Mouse (Mus musculus) megakaryocyte, embryonic 14.5 days (primary cell): ENCODE results near the gene Tnnt1.

Source experiments
- FLI1 ChIP-seq: IDR thresholded peaks from 2 replicates; pipeline ENCODE4 v1.6.1; 2012; ENCODE audit warnings: low read length, inconsistent platforms, mixed read lengths
- GATA1 ChIP-seq: IDR thresholded peaks from 3 replicates; pipeline ENCODE4 v1.6.1; 2012; ENCODE audit warnings: mixed read lengths, low read length, inconsistent platforms, borderline replicate concordance

DNA sequence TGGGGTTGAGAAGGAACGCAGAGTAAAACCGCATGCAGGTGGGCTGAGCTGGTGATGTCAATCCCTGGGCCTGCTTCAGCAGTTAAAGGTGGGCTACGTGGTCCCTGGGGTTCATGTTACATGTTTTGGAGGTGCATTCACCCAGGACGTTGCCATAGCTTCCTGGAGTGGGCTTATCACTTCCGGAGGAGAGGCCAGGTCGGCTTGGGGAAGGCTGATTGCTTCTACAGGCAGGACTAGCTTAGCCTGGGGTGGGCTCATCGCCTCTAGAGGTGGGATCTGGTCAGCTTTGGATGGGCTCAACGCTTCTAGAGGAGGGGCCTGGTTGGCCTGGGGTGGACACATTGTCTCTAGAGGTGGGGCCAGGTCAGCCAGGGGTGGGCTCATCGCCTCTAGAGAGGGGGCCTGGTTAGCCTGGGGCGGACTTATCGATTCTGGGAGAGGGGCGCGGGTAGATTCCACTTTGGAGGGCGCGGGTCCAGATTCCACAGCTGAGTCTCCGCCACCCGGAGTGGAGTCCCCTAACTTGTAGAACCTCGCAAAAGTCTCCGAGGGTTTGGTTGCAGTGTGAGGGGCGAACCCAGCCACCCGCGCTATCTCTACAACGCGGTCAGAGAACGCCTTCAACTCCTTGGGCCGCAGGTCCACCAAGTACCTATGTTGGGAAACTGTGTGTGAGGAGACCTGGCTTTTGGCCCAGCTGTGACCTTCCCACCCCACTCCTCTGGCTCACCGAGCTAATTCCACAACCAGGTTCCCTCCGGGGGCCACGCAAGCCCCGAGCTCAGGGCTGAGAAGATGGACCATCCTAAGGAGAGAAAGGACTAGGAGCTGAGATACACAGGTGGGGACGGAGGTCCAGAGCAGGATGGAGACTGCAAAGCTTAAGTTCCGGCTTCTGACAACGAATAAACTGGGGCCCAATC, 7.3 kb upstream of the Tnnt1 start:
- TF ChIP-seq GATA1 (no peak), FLI1 (no peak)
